Comparison of ENCODE assay signal across 8 mouse cellular contexts in genomic region chr1:18057646-18058210, GRCm38 (mm10).
A peak's percentile ranks its signal among the peaks of the same experiment; 100 is the strongest.
DNase-seq lines count a peak whose midpoint lies in the region; ATAC-seq and TF ChIP-seq lines count a peak whose summit lies in the region.

No protein-coding gene starts in this region.

- 0 out of 2 replicates have a peak, but pooled peaks have one; percentile 16 for ATAC-seq in embryonic facial prominence, embryonic 12.5 days (ENCODE audit: insufficient number of reproducible peaks, insufficient read depth, low FRiP score, low TSS enrichment)
- ATAC-seq in hindbrain, embryonic 16.5 days: peak; percentile 67
- ATAC-seq in neural tube, embryonic 11.5 days (ENCODE audit: insufficient read depth, low FRiP score, low TSS enrichment): peak; percentile 29

- no peak for DNase-seq in layer of hippocampus, adult 2 months (ENCODE audit: low spot score in 2 of 2)
- no peak for DNase-seq in layer of hippocampus, adult 11-12 months (ENCODE audit: low spot score)
- peak; percentile 42 for DNase-seq in neural tube, embryonic 11.5 days (ENCODE audit: low spot score)
- DNase-seq in layer of hippocampus, adult 9-11 months: no peak
- no peak for DNase-seq in T-cell, adult 2 months (ENCODE audit: low spot score)
- DNase-seq in cerebellum, adult 11 months: no peak

- peak overlapping the region; percentile 59 for H3K4me3 ChIP-seq in layer of hippocampus, adult 2 months
- peak overlapping the region; percentile 61 for H3K4me3 ChIP-seq in embryonic facial prominence, embryonic 12.5 days
- H3K4me3 ChIP-seq in hindbrain, embryonic 16.5 days (ENCODE audit: low read length): peak overlapping the region; percentile 76
- peak overlapping the region; percentile 58 for H3K4me3 ChIP-seq in neural tube, embryonic 11.5 days (ENCODE audit: low read depth, low read length)

- no peak for TF ChIP-seq CTCF in layer of hippocampus, adult 2 months (conservative IDR thresholded peaks at IDR 0.05)

- under 1% methylated on average over 26 of the region's 26 CpGs for WGBS in embryonic facial prominence, embryonic 12.5 days
- WGBS in hindbrain, embryonic 16.5 days: under 1% methylated on average over 26 of the region's 26 CpGs
- WGBS in neural tube, embryonic 11.5 days: under 1% methylated on average over 26 of the region's 26 CpGs

- H3K4me2 ChIP-seq in embryonic facial prominence, embryonic 12.5 days (replicated peaks): peak overlapping the region; percentile 98
- H3K4me2 ChIP-seq in hindbrain, embryonic 16.5 days (ENCODE audit: low read length): peak overlapping the region; percentile 92
- H3K4me2 ChIP-seq in neural tube, embryonic 11.5 days (ENCODE audit: low read depth): peak overlapping the region; percentile 93

- no peaks in the 10 kb centered on the region for H3K36me3 ChIP-seq in embryonic facial prominence, embryonic 12.5 days
- H3K36me3 ChIP-seq in hindbrain, embryonic 16.5 days (ENCODE audit: control insufficient read depth, insufficient read depth, low read length): no peaks in the 10 kb centered on the region
- H3K36me3 ChIP-seq in neural tube, embryonic 11.5 days (ENCODE audit: control insufficient read depth, insufficient read depth, low read length): no peaks in the 10 kb centered on the region

- H3K27ac ChIP-seq in layer of hippocampus, adult 2 months: no peak overlapping the region
- H3K27ac ChIP-seq in embryonic facial prominence, embryonic 12.5 days: no peak overlapping the region
- no peak overlapping the region for H3K27ac ChIP-seq in hindbrain, embryonic 16.5 days (ENCODE audit: low read depth, low read length)
- H3K27ac ChIP-seq in neural tube, embryonic 11.5 days (ENCODE audit: low read depth, low read length): no peak overlapping the region

- H3K9ac ChIP-seq in embryonic facial prominence, embryonic 12.5 days: peak overlapping the region; percentile 61
- peak overlapping the region; percentile 89 for H3K9ac ChIP-seq in hindbrain, embryonic 16.5 days (ENCODE audit: low read depth, low read length)
- peak overlapping the region; percentile 69 for H3K9ac ChIP-seq in neural tube, embryonic 11.5 days (ENCODE audit: low read length)

- H3K4me1 ChIP-seq in embryonic facial prominence, embryonic 12.5 days: peaks cover 10% of the 10 kb centered on the region; the same call in 1 of the 2 replicates
- H3K4me1 ChIP-seq in hindbrain, embryonic 16.5 days (ENCODE audit: control insufficient read depth, insufficient read depth, low read depth, low read length): peaks cover 8% of the 10 kb centered on the region
- H3K4me1 ChIP-seq in neural tube, embryonic 11.5 days (ENCODE audit: control insufficient read depth, insufficient read depth, low read length): no peaks in the 10 kb centered on the region

- no peaks in the 10 kb centered on the region for H3K9me3 ChIP-seq in embryonic facial prominence, embryonic 12.5 days
- H3K9me3 ChIP-seq in hindbrain, embryonic 16.5 days (ENCODE audit: control insufficient read depth, low read length): no peaks in the 10 kb centered on the region
- no peaks in the 10 kb centered on the region for H3K9me3 ChIP-seq in neural tube, embryonic 11.5 days (ENCODE audit: control insufficient read depth, low read length)

- peaks cover 33% of the 10 kb centered on the region for H3K27me3 ChIP-seq in embryonic facial prominence, embryonic 12.5 days
- H3K27me3 ChIP-seq in hindbrain, embryonic 16.5 days (replicated peaks; ENCODE audit: control insufficient read depth, insufficient read depth, low read length): no peaks in the 10 kb centered on the region; the same call in 1 of the 2 replicates
- H3K27me3 ChIP-seq in neural tube, embryonic 11.5 days (ENCODE audit: control insufficient read depth, insufficient read depth, low read length): peaks cover 39% of the 10 kb centered on the region

Comparison
In these comparisons a context has a peak if more than half of its experiments do, and no peak if none do; other contexts are left out.
1. ATAC-seq: peak in every context shown above with its lines; median percentile 67 in hindbrain, embryonic 16.5 days; 29 in neural tube, embryonic 11.5 days; 16 in embryonic facial prominence, embryonic 12.5 days.